Mouse (Mus musculus) cerebellum, adult 9-10 months (tissue): ENCODE data around the gene Zbtb12.

ENCODE experiments used
- DNase-seq: peaks from one replicate; pipeline ENCODE4 v3.0.0; 2022

Zbtb12 gene

DNA sequence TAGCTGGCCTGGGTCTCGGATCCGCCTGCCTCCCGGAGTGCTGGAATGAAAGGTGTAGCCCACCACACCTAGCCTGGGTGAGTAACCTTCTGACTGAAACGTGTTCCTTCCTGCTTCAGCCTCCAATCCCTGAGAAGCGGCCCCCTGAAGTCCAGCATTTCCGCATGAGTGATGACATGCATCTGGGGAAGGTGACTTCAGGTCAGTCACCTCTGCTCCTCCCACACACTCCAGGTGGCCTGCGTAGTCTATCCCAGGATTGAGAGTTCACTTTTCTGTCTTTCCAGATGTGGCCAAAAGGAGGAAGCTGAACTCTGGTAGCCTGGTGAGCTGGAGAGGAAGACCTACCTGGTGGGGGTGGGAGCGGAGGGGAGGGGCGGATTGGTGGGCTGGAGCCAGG is 23.6 kb downstream of the Zbtb12 start:
- no peak for DNase-seq

DNA sequence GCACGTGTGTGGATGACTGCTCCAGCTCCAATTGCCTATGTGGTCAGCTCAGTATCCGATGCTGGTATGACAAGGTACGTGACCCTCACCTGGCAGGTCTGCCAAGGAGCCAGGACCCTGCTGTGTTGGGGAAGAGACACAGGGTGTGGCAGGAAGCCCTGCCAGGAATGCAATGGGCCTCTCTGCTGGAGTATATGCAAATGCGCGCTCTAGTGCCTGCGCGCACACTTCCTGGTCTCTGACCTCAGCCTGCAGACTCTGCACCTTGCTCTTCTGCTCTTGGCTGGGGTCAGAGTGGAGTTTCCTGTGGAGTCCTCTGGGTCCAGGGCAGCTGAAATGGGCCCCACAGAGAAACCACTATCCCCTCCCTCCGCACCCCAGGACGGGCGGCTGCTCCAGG is 31.7 kb downstream of the Zbtb12 start:
- DNase-seq, result no peak

DNA sequence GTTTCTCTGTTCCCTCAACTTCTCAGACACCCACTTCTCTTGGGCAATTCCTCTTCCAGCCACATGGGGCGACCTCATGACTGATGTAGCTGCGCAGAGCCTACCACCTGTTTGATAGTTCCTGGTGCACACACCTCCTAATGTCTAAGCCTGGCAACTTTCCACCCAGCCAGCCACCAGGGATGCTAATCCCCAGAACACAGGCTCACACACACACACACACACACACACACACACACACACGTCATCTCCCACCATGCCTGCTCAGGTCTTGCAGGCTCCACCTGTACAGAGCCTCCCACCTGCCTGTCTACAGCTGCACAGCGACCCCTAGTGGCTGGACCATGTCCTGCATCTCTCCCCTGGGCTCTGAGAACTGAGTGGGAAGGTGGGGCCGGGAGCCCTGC is 32.7 kb downstream of the Zbtb12 start:
- DNase-seq, result peak; percentile 80

DNA sequence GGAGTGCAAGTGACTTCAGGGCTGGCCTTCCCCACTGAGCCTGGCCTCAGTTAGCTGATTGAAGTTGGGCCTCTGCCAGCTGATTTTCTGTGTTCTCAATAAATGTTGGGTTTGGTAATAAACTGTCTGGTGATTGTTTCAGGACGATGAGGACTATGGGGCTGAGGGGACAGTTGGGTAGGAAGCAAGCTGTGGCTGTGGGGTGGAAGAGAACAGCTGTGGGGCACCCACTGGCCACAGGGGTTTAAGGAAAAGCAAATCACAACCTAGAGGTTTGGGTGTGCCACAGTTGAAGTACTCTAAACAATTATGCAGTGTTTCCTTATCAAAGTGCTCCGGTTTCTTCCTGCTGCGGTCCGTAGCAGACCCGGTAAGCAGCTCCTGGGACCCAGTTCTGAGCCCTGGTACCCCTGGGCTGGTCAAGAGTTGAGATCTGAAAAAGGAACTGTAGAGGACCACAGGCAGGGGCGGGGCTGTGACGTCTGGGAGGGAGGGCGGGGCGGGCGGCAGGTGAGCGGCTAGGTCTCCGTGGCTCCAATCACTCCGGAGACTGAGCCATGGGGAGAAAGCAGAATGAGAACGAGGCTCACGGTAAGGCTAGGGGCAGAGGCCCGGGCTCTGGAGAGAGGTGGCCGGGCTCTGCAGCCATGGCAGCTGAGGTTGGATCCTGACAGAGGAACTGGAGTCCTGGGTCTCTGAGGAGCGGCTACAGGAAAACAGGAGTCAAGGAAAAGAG is 34.8 kb downstream of the Zbtb12 start, which contains the start of gene Slc44a4:
Gene Slc44a4, plus strand, starts transcription at position 537 of the 736 bp plus-strand sequence.
- no peak for DNase-seq

DNA sequence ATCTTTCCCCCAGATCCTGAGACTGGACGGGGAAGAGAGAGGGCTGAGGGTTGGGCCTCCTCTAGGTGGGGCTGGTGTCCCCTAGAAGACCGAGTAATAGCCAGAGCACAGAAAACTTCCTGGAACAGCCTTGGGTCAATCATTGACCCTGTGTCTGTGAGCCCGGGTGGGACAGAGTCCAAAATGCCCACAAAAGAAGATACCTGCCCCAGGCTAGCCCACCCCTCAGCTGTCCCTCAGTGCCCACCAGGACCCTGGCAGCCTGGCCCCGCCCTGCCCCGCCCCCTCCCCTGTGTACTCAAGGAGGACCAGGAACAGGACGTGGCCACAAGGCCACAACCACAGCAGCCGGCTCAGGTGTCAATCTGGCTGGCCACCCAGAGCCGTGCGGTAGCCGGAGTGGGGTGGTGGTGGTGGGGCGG is 36.1 kb downstream of the Zbtb12 start:
- no peak for DNase-seq

DNA sequence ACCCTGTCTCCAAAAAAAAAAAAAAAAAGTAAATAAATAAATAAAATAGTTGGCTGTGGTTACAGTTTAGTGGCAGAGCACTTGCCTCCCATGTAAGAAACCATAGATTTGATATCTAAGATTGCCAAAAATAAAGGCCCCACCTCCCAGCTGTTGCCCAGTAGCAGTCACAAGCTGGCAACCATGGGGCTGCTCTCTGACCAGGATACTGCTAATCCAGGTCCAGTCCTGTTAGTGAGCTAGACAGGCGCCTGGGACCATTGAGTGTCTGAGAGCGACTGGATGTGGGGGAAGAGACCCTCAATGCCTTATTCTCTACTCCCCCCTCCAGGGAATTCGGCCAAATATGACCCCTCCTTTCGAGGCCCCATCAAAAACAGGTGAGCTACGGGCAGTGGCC is 37.0 kb downstream of the Zbtb12 start:
- DNase-seq, result no peak

DNA sequence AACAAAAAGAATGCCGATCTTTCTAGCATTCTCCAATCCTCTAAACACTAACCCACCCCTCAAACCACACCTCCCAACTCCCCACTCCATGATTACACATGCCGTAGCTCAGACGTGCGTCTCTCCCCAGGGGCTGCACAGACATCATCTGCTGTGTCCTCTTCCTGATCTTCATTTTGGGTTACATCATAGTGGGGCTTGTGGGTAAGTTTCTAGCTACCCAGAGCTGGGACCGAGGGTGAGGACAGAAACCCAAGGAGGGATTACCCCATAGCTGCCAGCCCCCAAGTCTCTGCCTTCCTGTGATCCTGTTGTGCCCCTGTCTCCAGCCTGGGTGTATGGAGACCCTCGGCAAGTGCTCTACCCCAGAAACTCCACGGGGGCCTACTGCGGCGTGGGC is 37.9 kb downstream of the Zbtb12 start:
- no peak for DNase-seq

DNA sequence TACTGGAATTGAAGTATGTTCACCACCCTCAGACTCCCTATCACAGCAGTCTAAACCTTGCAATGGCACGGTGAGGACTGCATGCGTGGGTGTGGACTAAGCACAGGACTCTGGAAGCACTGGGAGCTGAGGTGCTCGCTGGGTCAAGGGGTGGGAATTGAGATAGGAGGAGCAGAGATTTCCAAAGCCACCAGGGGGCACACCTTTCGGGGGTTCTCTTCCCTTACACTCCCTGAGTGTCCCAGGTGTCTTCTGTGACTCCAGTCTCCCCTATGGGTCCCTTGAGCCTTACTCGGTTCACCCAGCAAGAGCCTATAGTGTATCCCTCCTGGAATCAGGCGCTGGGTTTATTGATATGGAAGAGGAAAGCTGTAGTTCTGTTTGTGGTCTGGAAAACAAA is 43.7 kb downstream of the Zbtb12 start:
- no peak for DNase-seq

DNA sequence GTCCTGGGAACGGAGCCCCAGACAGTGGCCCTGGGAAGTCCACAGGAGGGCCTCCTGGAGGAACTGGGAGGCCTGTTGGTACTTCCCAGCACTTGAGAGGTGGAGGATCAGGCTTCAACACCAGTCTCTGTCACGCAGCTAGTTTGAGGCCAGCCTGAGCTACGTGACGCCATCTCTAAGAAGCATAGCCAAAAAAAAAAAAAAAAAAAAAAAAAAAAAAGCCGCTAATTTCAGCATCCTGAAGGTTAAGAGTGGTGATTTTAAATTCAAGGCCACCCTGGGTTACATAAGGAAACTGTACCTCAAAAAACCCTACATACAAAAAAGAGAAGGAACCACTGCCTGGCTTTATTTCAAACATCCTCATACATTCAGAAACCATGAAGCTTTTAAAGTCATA is 45.0 kb downstream of the Zbtb12 start:
- no peak for DNase-seq

DNA sequence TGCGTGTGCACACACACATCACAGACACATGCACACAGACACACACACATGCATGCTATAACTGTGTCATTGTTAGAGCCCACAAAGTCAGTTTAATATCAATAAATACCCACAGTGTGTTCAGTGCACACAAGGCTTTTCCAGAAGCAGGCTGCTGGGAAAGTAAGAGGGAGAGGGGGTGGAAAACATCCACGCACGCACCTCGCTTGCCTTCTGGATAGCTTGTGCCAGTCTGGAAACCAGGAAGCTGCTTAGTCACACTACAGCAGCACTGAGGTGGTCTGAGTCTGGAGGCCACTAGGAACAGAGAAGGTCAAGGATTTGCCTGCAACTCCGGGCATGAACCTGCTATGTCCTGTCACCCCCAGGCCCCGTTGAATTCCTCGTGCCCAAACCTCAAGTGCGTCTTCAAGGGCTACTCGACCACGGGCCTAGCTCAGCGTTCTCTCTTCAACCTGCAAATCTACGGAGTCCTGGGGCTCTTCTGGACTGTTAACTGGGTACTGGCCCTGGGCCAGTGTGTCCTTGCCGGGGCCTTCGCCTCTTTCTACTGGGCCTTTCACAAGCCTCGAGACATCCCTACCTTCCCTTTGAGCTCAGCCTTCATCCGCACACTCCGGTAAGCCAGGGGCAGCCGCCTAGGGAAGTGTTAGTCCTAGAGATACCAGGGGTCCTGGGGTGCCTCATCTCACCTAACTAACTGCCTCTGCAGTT is 48.2 kb downstream of the Zbtb12 start:
- DNase-seq, result no peak

DNA sequence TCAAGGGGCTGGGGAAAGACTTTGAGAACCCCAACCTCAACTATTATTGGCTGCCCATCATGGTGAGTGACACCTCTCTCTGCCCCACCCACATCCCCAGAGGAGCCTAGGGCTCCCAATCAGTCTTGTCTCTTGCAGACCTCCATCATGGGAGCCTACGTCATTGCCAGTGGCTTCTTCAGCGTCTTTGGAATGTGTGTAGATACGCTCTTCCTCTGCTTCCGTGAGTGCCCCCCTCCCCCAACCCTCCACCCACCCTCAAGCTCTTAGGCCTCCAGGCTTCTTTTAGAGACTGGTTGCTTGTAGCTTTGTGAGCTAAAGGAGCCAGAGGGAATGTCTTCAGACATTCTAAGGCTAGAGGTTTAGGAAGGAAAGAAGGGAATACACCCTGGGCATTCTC is 49.6 kb downstream of the Zbtb12 start:
- no peak for DNase-seq

DNA sequence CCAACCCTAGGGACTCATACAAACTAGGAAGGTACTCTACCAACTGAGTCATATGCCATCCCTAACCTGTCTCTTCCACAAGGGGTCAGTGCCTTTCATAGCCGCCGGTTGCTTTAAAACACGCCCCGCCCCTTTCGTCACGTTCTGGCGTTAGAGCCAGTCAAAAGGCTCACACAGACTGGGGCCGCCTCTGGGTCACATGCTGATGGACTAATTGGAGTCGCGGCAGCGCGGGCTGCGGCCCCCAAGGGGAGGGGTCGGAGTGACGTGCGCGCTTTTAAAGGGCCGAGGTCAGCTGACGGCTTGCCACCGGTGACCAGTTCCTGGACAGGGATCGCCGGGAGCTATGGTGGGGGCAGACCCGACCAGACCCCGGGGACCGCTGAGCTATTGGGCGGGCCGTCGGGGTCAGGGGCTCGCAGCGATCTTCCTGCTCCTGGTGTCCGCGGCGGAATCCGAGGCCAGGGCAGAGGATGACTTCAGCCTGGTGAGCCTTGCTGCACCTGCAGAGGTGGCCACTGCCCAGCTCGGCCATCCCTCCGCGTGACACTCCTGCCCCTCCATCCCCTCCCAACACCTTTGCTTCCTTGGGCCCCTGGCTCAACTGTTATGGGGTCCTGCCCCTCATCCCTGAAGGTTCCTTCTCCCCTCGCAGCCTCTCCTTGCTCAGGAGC is 51.9 kb downstream of the Zbtb12 start, which contains the start of gene Neu1:
Gene Neu1, plus strand, starts transcription at position 193 of the 674 bp plus-strand sequence.
- peak; percentile 99 for DNase-seq

DNA sequence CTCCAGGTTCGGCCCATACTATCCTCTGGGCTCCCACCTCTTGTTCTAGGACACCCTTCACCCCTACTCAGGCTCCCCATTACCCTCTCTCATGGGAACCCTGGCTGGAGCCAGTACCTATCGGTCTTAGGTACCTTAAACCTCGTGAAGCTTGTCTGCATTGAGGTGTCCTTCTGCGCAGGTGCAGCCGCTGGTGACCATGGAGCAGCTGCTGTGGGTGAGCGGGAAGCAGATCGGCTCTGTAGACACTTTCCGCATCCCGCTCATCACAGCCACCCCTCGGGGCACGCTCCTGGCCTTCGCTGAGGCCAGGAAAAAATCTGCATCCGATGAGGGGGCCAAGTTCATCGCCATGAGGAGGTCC is 52.4 kb downstream of the Zbtb12 start:
- peak; percentile 61 for DNase-seq

DNA sequence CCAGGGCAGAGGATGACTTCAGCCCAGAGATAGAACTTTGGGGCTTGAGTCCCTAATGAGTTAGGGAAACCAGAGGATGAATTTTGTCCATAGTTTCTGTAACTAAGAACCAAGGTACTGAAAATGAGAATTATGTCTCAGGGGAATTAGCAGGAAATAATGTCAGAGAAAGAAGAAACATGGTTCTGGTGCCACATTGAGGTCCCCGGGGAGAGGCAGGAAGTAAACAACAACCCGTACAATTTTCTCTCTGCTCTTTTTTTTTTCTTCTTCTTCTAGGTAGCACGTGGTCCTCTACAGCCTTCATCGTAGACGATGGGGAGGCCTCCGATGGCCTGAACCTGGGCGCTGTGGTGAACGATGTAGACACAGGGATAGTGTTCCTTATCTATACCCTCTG is 53.0 kb downstream of the Zbtb12 start:
- DNase-seq, result no peak

DNA sequence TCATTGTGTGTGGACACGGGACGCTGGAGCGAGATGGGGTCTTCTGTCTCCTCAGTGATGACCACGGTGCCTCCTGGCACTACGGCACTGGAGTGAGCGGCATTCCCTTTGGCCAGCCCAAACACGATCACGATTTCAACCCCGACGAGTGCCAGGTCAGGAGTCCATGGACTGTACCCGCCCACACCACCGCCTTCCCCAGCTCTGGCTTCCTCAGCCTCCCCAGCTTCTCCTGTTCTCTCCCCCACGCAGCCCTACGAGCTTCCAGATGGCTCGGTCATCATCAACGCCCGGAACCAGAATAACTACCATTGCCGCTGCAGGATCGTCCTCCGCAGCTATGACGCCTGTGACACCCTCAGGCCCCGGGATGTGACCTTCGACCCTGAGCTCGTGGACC is 54.7 kb downstream of the Zbtb12 start:
- no peak for DNase-seq

DNA sequence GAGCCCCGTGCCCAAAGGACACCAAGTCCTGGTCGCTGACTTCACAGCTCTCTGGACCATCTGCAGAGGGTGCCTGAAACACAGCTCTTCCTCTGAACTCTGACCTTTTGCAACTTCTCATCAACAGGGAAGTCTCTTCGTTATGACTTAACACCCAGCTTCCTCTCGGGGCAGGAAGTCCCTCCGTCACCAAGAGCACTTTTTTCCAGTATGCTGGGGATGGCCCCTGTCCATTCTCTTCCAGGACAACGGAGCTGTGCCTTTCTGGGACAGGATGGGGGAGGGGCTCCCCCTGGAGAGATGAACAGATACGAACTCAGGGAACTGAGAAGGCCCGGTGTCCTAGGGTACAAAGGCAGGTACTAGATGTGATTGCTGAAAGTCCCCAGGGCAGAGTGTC is 55.5 kb downstream of the Zbtb12 start:
- DNase-seq, result no peak

DNA sequence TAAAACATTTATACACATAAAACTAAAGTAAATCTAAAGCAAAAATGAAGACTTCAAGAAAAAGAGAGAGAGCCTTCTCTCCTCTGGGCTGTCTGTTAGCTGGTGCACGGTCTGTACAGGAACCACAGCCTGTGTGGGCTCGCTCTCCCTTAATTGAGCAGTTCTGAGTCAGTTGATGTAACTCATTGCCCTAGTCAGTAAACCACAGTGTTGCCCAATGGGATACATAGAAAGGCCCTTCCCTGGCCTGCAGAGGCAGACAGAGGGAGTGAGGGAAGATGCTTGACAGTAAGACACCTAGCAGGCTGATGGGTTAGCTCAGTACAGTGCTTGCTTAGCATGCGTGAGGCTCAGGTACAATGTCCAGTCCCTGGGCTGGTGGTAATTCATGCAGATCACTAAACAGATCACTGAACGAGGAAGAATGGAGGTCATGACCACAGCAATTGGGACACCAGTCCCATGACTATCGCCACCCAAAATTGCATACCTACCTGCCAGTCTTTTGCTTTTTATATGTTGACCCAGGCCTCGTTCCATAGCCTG is 58.8 kb downstream of the Zbtb12 start:
- DNase-seq, result no peak

DNA sequence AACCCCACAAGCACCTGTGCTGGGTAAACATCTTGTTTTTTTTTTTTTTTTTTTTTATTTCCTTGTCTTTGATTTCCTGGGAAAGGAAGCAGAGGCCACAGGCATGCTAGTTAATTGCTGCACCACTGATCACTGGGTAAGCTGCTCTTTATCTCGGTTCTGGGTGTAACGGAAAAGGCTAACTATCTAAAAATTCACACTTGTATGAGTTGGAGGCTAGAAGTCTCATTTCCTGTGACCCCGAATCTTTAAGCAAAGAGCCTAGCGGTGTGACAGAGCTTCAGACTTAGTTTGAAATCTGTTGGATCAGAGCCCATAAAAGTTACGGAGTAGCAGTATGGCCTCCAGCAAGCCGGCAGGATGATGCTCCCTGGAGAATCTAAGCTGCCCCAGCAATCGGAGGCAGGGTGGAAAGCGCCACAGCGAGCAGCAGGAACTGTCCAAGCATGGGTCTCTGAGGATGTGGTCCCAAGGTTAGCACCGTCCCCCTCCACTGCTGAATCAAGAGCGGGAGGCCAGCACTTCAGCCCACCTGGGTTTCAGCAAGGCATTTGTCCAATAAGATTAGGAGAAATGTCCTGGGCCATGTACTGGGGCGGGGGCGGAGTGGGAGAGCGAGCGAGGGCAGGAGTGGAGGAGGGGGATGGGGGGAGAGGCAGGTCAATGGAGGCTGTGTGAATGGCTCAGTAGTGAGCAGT is 62.2 kb downstream of the Zbtb12 start:
- DNase-seq, result no peak

DNA sequence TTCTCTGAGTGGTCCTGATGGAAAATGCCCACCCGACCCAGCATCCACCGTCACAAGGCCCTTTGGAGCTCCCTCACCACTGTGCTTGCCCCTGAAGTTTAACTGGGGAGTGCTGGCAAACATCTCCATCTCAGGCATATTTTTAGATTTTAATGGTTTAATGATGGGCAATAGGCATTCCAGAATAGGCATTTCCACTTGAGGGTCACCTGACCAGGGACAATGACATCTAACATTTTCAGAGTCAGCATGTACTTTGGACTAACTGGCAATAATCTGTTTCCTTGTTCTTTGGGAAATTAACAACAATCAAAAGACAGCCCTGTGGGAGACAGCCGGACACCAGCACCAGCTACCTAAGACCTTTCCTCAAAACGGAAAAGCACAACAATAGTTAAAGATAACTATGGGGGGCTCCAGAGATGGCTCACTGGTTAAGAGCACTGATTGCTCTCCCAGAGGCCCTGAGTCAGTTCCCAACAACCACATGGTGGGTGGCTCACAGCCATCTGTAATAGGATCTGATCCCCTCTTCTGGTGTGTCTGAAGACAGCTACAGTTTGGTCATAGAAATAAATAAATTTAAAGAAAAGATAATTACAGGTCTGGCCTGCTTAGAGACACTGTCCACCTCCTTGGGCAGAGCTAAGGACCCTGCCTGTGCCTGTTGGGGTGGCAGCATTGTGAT is 64.0 kb downstream of the Zbtb12 start:
- DNase-seq, result no peak

DNA sequence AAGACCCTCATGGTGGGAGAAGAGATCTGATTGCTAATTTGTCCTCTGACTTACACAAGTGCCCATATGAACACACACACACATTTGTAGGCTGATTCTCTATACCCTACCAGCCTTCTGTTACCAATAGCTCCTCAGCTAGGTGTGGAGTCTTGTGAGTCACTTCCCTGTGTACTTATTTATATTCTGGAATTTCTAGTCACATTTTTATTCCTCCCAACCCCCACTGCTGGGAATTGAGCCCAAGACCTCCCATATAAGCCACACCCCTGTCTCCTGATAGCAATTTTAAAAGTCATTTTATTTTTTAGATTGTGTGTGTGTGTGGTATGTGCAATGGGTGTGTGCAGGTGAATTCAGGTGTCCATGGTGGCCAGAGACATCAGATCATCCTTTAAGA is 65.1 kb downstream of the Zbtb12 start:
- DNase-seq, result no peak
